1 mouse cellular context compared by ENCODE assay signal in the genomic region with DNA sequence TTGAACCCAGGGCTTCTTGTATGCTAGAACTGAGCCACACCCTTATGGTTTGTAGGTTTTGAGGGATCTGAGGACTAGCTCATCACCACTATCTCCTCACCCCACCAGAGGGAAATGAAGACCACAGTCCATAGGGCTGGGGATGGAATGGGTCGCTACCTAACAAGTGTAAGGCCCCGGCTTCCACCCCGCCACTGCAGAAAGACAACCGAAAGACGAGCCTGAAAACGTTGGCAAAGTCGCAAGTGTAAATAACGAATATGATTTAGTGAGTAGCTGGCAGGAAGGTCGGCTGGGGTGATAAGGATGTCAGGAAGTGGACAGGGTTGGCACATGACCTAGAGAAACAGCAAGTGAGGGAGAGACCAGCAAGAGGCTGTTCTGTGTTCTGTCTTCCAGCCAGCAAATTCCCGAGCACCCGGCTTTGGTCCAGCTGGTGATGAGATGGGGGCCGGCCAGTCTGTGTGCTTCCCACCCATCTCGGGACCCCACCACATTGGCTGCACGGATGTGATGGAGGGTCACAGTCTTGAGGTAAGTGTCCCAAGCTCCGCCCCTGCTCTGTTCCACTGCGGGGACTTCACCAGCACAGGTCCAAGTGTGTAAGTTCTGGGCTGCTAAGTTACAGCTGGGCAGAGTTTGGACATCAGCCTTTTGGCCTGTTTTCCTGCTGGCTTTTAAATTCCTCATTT.
TF ChIP-seq lines count a peak whose summit lies in the region.

No protein-coding gene starts in this region.

TF ChIP-seq in MEL, 35 proteins besides CTCF, POLR2A, EP300 and RAD21 (continued from another document):
- TF ChIP-seq JUND (IDR thresholded peaks at IDR 0.05; ENCODE audit: low read depth, low read length) (no peak), TAL1 (IDR thresholded peaks at IDR 0.05; ENCODE audit: low read length) (peak; percentile 90), ELF1 (IDR thresholded peaks at IDR 0.05; ENCODE audit: low read depth, low read length) (no peak), MXI1 (IDR thresholded peaks at IDR 0.05; ENCODE audit: low read depth, low read length) (no peak; the same call in 1 of the 2 replicates), UBTF (IDR thresholded peaks at IDR 0.05; ENCODE audit: borderline replicate concordance, insufficient read depth, low read depth, low read length) (no peak), ETS1 (IDR thresholded peaks at IDR 0.05; ENCODE audit: low read depth, low read length) (peak; percentile 66), MAZ (IDR thresholded peaks at IDR 0.05; ENCODE audit: low read depth, low read length) (no peak), ZC3H11A (IDR thresholded peaks at IDR 0.05; ENCODE audit: low read depth, low read length) (no peak), GABPA (IDR thresholded peaks at IDR 0.05; ENCODE audit: low read depth, low read length) (no peak), TBP (IDR thresholded peaks at IDR 0.05; ENCODE audit: low read depth, low read length) (no peak)
